Mouse (Mus musculus) brown adipose tissue, adult 24 weeks (tissue): ENCODE data around the gene Timp3. TPM values are rescaled to one million over a fixed set of nuclear protein-coding genes. Genes with fewer than 3 reads are reported as not detected.

Experiments
- H3K27ac ChIP-seq: fragments of 200-500 bp; replicated peaks from 2 replicates; pipeline ENCODE4 v1.5.1; 2012; ENCODE audit warnings: low read depth, mild to moderate bottlenecking, low read length
- H3K4me1 ChIP-seq: fragments of 200-500 bp; 2 replicates; pipeline ENCODE4 v1.6.1; 2012; ENCODE audit warnings: low read length, mixed read lengths; ENCODE audit not compliant: control insufficient read depth, insufficient read depth, insufficient read length
- H3K4me3 ChIP-seq: fragments of 200-500 bp; 2 replicates; pipeline ENCODE4 v1.5.1; 2012; ENCODE audit warnings: low read depth, mild to moderate bottlenecking, low read length, moderate library complexity; ENCODE audit not compliant: insufficient read depth
- polyA plus RNA-seq: library from polyadenylated mRNA; stranded (reverse); fragments of >200 nt; gene quantifications from 2 replicates; pipeline ENCODE4 v1.2.4, GENCODE M21; 2012; ENCODE audit not compliant: missing spikeins, insufficient read depth, insufficient read length

Timp3 gene
- polyA plus RNA-seq, 1 experiment, result 63.4 TPM

DNA sequence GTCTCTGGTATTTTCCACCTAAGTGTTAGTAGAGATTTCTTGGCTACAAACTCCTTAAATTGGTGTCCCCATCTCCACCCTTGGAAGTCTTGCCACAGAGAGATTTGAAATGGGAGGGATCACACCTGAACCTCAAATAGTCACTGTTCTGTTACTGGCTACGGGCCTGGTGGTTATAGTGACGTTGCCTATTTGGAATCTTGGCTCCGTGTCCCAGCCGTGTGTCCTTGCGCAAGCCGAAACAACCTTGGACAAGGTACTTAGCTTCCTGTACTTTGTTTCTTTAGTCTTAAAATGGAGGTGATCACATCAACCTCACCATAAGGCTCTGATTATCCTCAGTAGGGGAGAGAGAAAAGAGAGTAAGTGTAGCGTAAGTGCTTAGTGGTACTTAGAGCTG lies 13.7 kb upstream of the Timp3 start:
- Histone ChIP-seq H3K4me1 (no peaks in the 10 kb centered on the region), H3K4me3 (no peak overlapping the region), H3K27ac (no peak overlapping the region)

DNA sequence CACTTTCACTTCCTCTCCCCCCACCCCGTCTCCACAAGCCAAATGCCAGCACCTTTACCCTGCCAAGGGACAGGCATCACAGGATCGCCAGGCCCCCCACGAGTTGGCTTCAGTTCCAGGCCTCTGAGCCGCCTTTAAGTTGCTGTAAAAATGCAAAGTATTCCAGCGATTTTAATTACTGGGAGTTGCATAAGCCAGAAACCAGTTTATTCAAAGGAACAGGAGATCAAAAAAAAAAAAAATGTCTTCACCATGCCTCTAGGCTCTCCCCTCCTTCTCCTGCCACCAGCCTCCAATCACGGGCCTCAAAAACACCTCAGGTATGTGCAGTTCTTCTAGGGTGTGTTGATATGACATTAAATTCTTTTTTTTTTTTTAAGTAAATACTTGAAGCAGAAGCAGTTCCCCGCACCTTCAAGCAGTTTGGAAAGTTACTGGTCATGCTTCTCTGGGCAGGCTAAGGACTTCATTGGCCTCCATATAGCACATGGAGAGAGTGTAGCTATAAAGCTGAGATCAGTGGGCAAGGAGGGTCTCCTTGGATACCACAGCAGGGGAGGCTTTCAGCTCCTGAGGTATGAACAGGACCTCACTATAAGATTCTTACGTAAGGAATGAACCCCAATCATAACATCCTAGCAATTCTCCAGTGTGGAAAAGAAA lies 9.9 kb upstream of the Timp3 start:
- Histone ChIP-seq H3K4me3 (no peak overlapping the region), H3K27ac (no peak overlapping the region), H3K4me1 (no peaks in the 10 kb centered on the region)

DNA sequence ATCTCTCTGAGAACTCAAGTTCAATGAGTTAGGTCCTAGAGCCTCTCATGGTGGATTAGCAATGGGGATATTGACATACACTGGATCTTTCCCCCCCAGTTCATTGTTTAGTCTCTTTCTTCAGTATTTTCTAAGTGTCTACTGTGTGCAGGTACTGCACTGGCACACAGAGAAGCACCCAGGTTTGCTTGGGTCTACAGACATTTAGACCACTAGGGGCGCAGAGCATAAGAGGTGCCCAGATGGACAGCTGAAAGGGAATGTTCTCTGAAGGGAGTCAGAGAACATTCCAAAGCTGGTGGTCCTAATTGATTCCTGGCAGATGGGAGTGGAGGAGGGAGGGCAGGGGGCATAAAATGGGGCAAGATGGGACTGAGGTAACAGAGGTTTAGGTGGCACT lies 6.3 kb upstream of the Timp3 start:
- no peak overlapping the region for H3K4me3 ChIP-seq

GRCm38 (mm10) chr10:86294599-86295365 lies 5.4 kb upstream of the Timp3 start:
- peaks cover 3% of the 10 kb centered on the region; the same call in 1 of the 2 replicates for H3K4me1 ChIP-seq
- H3K4me3 ChIP-seq, result no peak overlapping the region
- no peak overlapping the region for H3K27ac ChIP-seq

More for the DNA sequence above, 6.3 kb upstream of the Timp3 start:
- Histone ChIP-seq H3K4me1 (peaks cover 3% of the 10 kb centered on the region; the same call in 1 of the 2 replicates), H3K27ac (no peak overlapping the region)

DNA sequence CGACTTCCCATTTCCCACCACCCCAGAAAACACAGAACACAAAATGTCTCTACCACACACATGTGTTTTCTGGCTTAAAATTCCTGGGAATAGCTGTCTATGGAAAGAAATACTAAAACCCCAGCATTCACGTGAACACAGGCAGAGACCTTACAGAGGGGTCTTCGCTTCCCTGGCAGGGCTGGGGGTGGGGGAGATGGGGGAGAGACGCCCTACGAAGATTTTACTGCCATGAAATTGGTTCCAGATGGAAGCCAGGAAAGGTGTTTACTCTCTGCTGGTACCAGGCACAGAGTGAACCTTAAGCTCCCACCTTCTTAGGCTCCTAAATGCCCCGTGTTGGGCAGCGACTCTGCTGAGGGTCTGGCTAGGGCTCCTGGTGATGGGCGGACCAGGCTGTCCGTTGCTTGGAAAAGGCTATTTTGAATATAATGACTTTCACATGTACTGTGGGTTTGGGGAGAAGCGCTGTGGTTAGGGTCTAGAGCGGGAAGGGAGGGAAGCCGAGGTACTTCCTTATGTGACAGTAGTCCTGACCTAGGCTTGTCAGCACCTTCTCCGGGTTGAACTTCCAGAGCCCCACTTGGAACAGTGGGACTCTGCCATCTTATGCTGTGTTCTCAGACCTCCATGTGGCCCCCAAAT lies 4.6 kb upstream of the Timp3 start:
- Histone ChIP-seq H3K4me1 (peaks cover 3% of the 10 kb centered on the region; the same call in 1 of the 2 replicates), H3K4me3 (0 out of 2 replicates have a peak overlapping the region, but pooled peaks have one; percentile 6), H3K27ac (no peak overlapping the region)

DNA sequence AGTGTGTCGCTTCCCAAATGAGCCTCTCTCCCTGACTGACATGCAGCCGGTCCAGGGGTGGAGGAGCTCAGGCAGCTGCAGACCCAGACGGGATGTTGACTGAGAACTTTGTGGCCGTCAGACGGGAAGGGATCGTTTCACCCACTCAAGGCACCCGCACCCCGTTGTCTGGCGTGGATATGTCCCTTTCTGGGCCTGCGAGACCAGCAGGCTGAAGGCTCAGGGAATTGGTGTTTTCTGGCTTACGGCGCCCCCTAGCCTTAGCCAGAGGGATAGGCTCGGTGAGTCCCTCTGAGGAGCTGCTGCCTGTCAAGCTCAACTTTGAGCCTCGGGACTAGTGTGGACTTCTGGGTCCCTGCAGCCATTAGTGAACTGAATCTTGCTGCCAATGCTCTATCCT lies 4.1 kb upstream of the Timp3 start:
- Histone ChIP-seq H3K4me3 (0 out of 2 replicates have a peak overlapping the region, but pooled peaks have one; percentile 6), H3K4me1 (peaks cover 3% of the 10 kb centered on the region; the same call in 1 of the 2 replicates), H3K27ac (no peak overlapping the region)

DNA sequence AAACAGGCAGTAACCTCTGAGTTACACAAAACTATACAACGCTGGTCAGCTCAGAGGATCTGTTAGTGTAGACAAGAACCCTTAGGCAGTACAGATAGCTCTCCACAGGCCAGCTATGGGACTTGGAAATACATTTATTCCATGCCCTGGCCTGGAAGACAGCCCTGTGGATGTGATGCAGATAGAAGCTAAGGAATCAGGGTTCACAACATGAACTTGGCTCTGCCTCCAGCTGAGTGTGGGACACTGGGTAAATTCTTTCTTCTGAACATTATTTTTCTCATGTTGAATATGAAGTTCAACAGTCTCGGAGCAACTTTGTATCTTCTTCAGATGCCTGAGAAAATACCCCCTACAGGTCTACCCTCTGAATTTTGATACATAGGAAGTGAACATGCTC lies 2.9 kb upstream of the Timp3 start:
- Histone ChIP-seq H3K27ac (no peak overlapping the region), H3K4me1 (peaks cover 3% of the 10 kb centered on the region; the same call in 1 of the 2 replicates)

GRCm38 (mm10) chr10:86298326-86298725 lies 1.8 kb upstream of the Timp3 start:
- H3K4me1 ChIP-seq, result peaks cover 3% of the 10 kb centered on the region; the same call in 1 of the 2 replicates
- no peak overlapping the region for H3K4me3 ChIP-seq
- no peak overlapping the region for H3K27ac ChIP-seq

More for the DNA sequence above, 2.9 kb upstream of the Timp3 start:
- H3K4me3 ChIP-seq, result no peak overlapping the region

DNA sequence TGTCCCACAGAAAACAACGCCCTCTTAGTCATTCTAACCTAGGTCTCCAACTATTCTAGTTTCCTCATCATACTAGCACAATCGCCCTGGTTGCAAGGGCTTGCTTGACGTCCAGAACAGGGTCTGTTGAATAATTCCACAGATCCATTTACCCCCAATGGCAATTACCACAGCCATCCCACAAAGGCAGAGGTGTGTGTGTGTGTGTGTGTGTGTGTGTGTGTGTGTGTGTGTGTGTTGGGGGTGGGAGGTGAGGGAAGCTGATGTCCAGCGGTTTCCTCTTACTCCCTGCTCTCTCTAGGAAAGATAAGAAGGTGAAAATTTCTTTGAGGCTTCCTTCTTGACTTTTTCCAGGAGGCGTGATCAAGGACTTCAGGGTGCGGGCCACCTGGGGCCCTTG lies 377 bp upstream of the Timp3 start:
- peak overlapping the region; percentile 55 for H3K4me3 ChIP-seq
- H3K27ac ChIP-seq, result peak overlapping the region; percentile 77
- H3K4me1 ChIP-seq, result peaks cover 11% of the 10 kb centered on the region

DNA sequence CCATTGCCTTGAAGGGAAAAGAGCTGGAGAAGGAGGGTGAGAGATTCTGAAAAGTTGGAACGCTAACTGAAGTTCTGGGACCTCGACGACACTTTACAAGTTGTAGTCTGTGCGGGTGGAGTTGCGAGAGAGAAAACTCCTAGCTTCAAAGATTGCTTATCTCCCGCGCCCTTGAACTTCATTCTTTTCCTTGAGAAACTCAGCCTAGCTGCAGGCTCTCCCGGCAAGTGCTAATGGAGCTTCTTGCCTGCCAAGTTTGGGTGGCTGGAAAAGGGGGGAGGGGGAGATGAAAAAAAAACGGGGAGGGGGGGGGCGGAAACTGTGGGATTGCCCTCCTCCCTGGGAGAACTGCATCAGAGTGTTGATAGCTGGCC lies 932 bp downstream of the Timp3 start:
- peak overlapping the region; percentile 69 for H3K4me3 ChIP-seq

GRCm38 (mm10) chr10:86301593-86302317 lies 1.6 kb downstream of the Timp3 start:
- H3K4me3 ChIP-seq, result peak overlapping the region; percentile 69

More for the DNA sequence above, 932 bp downstream of the Timp3 start:
- Histone ChIP-seq H3K27ac (peak overlapping the region; percentile 97), H3K4me1 (peaks cover 12% of the 10 kb centered on the region)

GRCm38 (mm10) chr10:86302318-86302648 lies 2.1 kb downstream of the Timp3 start:
- peak overlapping the region; percentile 97 for H3K27ac ChIP-seq
- H3K4me3 ChIP-seq, result peak overlapping the region; percentile 69
- H3K4me1 ChIP-seq, result peaks cover 23% of the 10 kb centered on the region

More at GRCm38 (mm10) chr10:86301593-86302317, 1.6 kb downstream of the Timp3 start:
- Histone ChIP-seq H3K27ac (peak overlapping the region; percentile 97), H3K4me1 (peaks cover 18% of the 10 kb centered on the region)

- peak overlapping the region; percentile 69 for H3K4me3 ChIP-seq
- peaks cover 27% of the 10 kb centered on the region for H3K4me1 ChIP-seq
- H3K27ac ChIP-seq, result peak overlapping the region; percentile 97
Measured at GRCm38 (mm10) chr10:86302761-86303494, 2.8 kb downstream of the Timp3 start.

GRCm38 (mm10) chr10:86303495-86303876 lies 3.3 kb downstream of the Timp3 start:
- peak overlapping the region; percentile 69 for H3K4me3 ChIP-seq
- H3K27ac ChIP-seq, result peak overlapping the region; percentile 90
- peaks cover 32% of the 10 kb centered on the region for H3K4me1 ChIP-seq
